Mouse (Mus musculus): ENCODE results near the gene Dip2a. TPM values are rescaled to one million over a fixed set of nuclear protein-coding genes. Genes with fewer than 3 reads are reported as not detected.
A peak's percentile ranks its signal among the peaks of the same experiment; 100 is the strongest.

Gene Dip2a
- polyA plus RNA-seq, 1 experiment from 2014 or later, result 8.2 TPM

GRCm38 (mm10) chr10:76255617-76256016 lies 89.5 kb downstream of the Dip2a start:
- H3K4me1 ChIP-seq (replicated peaks), result peaks cover 15% of the 10 kb centered on the region
- no peaks in the 10 kb centered on the region for H3K9me3 ChIP-seq
- no peak for DNase-seq (ENCODE audit: low spot score)
- H3K36me3 ChIP-seq, result no peaks in the 10 kb centered on the region
- H3K27ac ChIP-seq, result no peak overlapping the region
- H3K4me3 ChIP-seq, result no peak overlapping the region
- no peaks in the 10 kb centered on the region for H3K27me3 ChIP-seq (ENCODE audit: insufficient read depth, poor library complexity, severe bottlenecking)
- 75% methylated on average over 6 of the region's 6 CpGs for WGBS

GRCm38 (mm10) chr10:76253536-76253935 lies 91.6 kb downstream of the Dip2a start, which contains the start of gene S100b:
TSS of gene S100b (plus strand) at chr10:76253853.
- H3K27ac ChIP-seq, result no peak within 1 kb of the TSS
- H3K9me3 ChIP-seq, result no peaks in the 10 kb centered on the region
- H3K27me3 ChIP-seq (ENCODE audit: insufficient read depth, poor library complexity, severe bottlenecking), result no peaks in the 10 kb centered on the region
- H3K4me1 ChIP-seq (replicated peaks), result peaks cover 3% of the 10 kb centered on the region
- H3K4me3 ChIP-seq, result no peak within 1 kb of the TSS
- H3K36me3 ChIP-seq, result no peaks in the 10 kb centered on the region
- no peak for DNase-seq (ENCODE audit: low spot score)
- 73% methylated on average over 4 of the region's 4 CpGs for WGBS

- Histone ChIP-seq H3K27me3 (ENCODE audit: insufficient read depth, poor library complexity, severe bottlenecking) (no peaks in the 10 kb centered on the region), H3K4me3 (no peak overlapping the region), H3K36me3 (no peaks in the 10 kb centered on the region), H3K4me1 (replicated peaks) (peaks cover 8% of the 10 kb centered on the region), H3K9me3 (no peaks in the 10 kb centered on the region), H3K27ac (no peak overlapping the region)
- DNase-seq (ENCODE audit: low spot score), result no peak
- 96% methylated on average over 1 of the region's 1 CpGs for WGBS
Measured at GRCm38 (mm10) chr10:76253079-76253478, 92.0 kb downstream of the Dip2a start.

DNA sequence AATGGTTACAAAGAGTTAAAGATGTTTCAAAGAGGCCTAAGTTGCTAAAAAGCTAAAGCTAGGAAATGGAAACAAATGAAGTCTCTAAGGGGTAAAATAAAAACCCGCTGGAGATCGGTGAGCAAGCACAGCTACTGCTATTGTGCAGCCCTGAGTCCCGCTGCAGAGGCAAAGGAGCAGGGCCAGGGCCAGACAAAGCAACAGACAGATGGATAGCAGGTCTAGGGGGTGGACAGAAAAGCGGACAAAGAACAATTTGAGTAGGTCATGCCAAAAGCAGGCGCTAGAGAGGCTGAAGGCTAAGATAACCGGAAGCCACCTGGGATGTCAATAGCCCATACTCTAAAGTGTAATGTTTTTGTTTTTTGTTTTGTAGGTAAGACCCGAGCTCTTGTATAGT lies 94.2 kb downstream of the Dip2a start:
- Histone ChIP-seq H3K9me3 (no peaks in the 10 kb centered on the region), H3K36me3 (no peaks in the 10 kb centered on the region), H3K27me3 (ENCODE audit: insufficient read depth, poor library complexity, severe bottlenecking) (no peaks in the 10 kb centered on the region), H3K4me3 (no peak overlapping the region), H3K27ac (no peak overlapping the region), H3K4me1 (replicated peaks) (peaks cover 23% of the 10 kb centered on the region)
- no peak for DNase-seq (ENCODE audit: low spot score)
- 70% methylated on average over 7 of the region's 7 CpGs for WGBS

DNA sequence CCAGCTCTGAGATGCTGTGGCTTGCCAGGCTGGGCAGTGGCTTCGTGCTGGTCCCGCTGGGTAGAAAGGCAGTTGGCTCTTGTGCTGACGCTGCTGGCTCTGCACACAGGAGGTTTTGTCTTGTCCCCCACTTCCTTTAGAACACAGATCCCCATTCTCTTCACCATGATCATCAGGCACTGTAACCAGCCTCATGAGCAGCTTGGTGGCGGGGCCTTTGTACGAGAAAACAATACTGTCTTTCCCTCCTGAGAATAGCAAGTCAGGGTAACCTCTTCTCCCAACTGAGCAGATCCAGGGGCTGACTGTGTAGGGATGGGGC lies 96.5 kb downstream of the Dip2a start:
- H3K4me1 ChIP-seq (replicated peaks), result peaks cover 29% of the 10 kb centered on the region
- WGBS, result 64% methylated on average over 5 of the region's 5 CpGs

DNA sequence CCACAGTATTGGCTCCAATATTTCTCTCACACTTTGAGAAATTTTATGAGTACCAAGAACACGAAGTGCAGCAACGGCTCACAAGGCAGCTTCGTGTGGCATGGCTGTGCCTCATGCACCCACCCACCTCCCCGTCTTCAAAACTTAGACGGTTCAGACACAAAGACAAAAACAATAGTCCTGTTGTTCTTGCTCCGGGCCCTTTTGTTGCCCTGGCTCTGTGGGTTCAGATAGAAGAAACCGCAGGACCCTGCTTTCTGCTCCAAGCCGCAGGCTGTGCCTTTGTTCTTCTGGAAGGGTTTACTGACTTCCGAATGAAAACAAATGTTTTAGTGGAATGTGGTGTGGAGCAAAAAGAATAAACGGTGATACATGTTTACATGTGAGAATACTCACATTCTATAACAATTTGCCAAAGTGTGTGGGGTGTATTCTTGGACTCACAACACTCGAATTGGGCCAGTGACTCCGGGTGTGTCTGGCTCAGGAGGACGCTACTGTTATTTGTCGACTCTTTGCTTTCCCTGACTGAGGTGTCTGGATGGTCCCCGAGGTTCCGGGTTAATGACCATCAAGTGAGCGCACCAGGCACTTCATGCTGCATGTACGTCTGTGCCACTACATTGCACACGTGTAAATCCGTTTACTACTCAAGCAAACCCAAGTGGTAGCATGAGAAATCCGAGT lies 97.0 kb downstream of the Dip2a start:
- 38% methylated on average over 21 of the region's 21 CpGs for WGBS
- no peaks in the 10 kb centered on the region for H3K9me3 ChIP-seq
- DNase-seq (ENCODE audit: low spot score), result peak; percentile 44

More for the DNA sequence above, 96.5 kb downstream of the Dip2a start:
- Histone ChIP-seq H3K36me3 (no peaks in the 10 kb centered on the region), H3K4me3 (no peak overlapping the region), H3K9me3 (no peaks in the 10 kb centered on the region), H3K27me3 (ENCODE audit: insufficient read depth, poor library complexity, severe bottlenecking) (no peaks in the 10 kb centered on the region), H3K27ac (peak overlapping the region; percentile 81)
- no peak for DNase-seq (ENCODE audit: low spot score)

DNA sequence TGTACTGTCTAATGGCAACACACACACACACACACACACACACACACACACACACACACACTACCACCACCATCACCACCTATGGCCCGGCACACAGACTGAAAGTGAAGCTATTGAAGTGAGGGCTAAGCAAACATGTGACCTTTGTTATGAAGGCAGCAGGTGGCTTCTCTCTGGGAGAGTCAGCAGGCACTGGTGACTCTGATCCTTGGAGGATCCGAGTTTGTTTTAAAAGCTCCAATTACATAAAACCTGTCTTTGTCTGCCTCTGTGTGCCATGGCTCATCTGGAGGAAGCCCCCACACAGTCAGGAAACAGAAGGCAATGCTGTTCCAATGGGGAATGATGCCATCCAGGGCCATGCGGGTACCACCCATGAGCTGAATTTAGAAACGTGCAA lies 98.5 kb downstream of the Dip2a start:
- H3K4me3 ChIP-seq, result no peak overlapping the region
- peaks cover 29% of the 10 kb centered on the region for H3K4me1 ChIP-seq (replicated peaks)
- 52% methylated on average over 4 of the region's 4 CpGs for WGBS
- no peaks in the 10 kb centered on the region for H3K36me3 ChIP-seq
- H3K27me3 ChIP-seq (ENCODE audit: insufficient read depth, poor library complexity, severe bottlenecking), result no peaks in the 10 kb centered on the region
- H3K27ac ChIP-seq, result peak overlapping the region; percentile 59
- DNase-seq (ENCODE audit: low spot score), result no peak
- no peaks in the 10 kb centered on the region for H3K9me3 ChIP-seq

More for the DNA sequence above, 97.0 kb downstream of the Dip2a start:
- Histone ChIP-seq H3K27ac (peak overlapping the region; percentile 81), H3K36me3 (no peaks in the 10 kb centered on the region), H3K27me3 (ENCODE audit: insufficient read depth, poor library complexity, severe bottlenecking) (no peaks in the 10 kb centered on the region), H3K4me1 (replicated peaks) (peaks cover 29% of the 10 kb centered on the region), H3K4me3 (no peak overlapping the region)

GRCm38 (mm10) chr10:76245106-76245505 lies 100.0 kb downstream of the Dip2a start:
- Histone ChIP-seq H3K27ac (no peak overlapping the region), H3K4me1 (replicated peaks) (peaks cover 36% of the 10 kb centered on the region), H3K27me3 (ENCODE audit: insufficient read depth, poor library complexity, severe bottlenecking) (no peaks in the 10 kb centered on the region), H3K36me3 (no peaks in the 10 kb centered on the region), H3K9me3 (no peaks in the 10 kb centered on the region), H3K4me3 (no peak overlapping the region)
- WGBS, result 82% methylated on average over 2 of the region's 2 CpGs
- DNase-seq (ENCODE audit: low spot score), result no peak

GRCm38 (mm10) chr10:76239401-76239800 lies 105.7 kb downstream of the Dip2a start:
- no peaks in the 10 kb centered on the region for H3K9me3 ChIP-seq
- WGBS, result 75% methylated on average over 4 of the region's 4 CpGs
- 0 out of 2 replicates have a peak, but pooled peaks cover 4% of the 10 kb centered on the region for H3K27me3 ChIP-seq (ENCODE audit: insufficient read depth, poor library complexity, severe bottlenecking)
- H3K27ac ChIP-seq, result no peak overlapping the region
- DNase-seq (ENCODE audit: low spot score), result no peak
- peaks cover 31% of the 10 kb centered on the region for H3K4me1 ChIP-seq (replicated peaks)
- no peak overlapping the region for H3K4me3 ChIP-seq
- peaks cover 5% of the 10 kb centered on the region; the same call in 1 of the 2 replicates for H3K36me3 ChIP-seq

DNA sequence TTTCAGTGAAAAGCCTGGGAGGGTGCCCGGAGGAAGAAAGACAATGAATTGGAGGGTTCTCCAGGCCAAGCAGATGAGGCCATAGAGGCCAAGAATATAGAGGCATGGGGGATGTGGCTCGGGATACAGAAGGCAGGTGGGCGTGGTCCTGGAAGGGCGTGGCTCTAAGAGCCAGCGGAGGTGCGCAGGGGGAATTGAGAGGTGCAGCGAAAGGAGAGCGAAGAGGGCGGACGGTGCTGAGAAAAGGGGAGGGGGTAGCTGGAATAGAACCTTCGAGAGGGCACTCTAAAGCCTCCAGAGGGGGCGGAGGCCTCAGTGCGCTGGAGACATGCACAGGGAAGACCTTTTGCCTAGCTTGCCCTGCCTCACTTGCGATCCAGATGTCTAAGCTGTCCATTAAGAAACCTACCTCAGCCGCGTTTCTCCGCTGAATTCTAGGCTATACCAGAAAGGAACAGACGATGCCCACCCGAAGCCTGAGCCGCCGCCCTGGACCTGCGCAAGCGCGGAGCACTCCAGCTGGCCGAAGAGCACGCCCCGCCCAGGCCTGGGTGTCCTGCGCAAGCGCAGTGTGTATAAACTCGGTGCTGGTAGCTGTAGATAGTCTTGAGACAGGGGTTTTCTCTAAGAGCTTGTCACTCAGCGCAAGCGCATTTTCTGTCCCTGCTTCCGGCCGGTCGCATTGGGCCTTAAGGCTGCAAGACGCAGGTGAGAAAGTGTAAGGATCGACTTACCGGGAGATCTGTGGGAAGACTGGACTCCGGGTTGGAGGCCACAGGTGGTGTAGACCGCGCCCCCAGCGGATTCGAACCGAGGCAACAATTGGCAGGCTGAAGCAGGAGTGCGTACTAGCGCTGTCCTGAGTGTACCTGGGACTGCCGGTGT lies 107.5 kb downstream of the Dip2a start, which contains the start of gene Prmt2:
Gene Prmt2 (minus strand): TSS at position 525 of the 885 bp plus-strand sequence.
- peaks cover 5% of the 10 kb centered on the region; the same call in 1 of the 2 replicates for H3K36me3 ChIP-seq
- WGBS, result under 1% methylated on average over 47 of the region's 47 CpGs
- H3K27ac ChIP-seq, result peak within 1 kb of the TSS; percentile 92
- peaks cover 31% of the 10 kb centered on the region for H3K4me1 ChIP-seq (replicated peaks)
- no peaks in the 10 kb centered on the region for H3K9me3 ChIP-seq
- peak within 1 kb of the TSS; percentile 77 for H3K4me3 ChIP-seq
- 0 out of 2 replicates have a peak, but pooled peaks cover 4% of the 10 kb centered on the region for H3K27me3 ChIP-seq (ENCODE audit: insufficient read depth, poor library complexity, severe bottlenecking)
- DNase-seq (ENCODE audit: low spot score), result peak; percentile 92

- Histone ChIP-seq H3K4me3 (no peak overlapping the region), H3K4me1 (replicated peaks) (no peaks in the 10 kb centered on the region), H3K27ac (no peak overlapping the region), H3K36me3 (peaks cover 18% of the 10 kb centered on the region), H3K9me3 (no peaks in the 10 kb centered on the region), H3K27me3 (ENCODE audit: insufficient read depth, poor library complexity, severe bottlenecking) (no peaks in the 10 kb centered on the region)
- WGBS, result 74% methylated on average over 1 of the region's 1 CpGs
- no peak for DNase-seq (ENCODE audit: low spot score)
Measured at GRCm38 (mm10) chr10:76229627-76230026, 115.5 kb downstream of the Dip2a start.

GRCm38 (mm10) chr10:76225944-76226343 lies 119.1 kb downstream of the Dip2a start:
- H3K27me3 ChIP-seq (ENCODE audit: insufficient read depth, poor library complexity, severe bottlenecking), result no peaks in the 10 kb centered on the region
- H3K4me1 ChIP-seq (replicated peaks), result no peaks in the 10 kb centered on the region
- DNase-seq (ENCODE audit: low spot score), result no peak
- 97% methylated on average over 11 of the region's 11 CpGs for WGBS
- H3K27ac ChIP-seq, result no peak overlapping the region
- no peaks in the 10 kb centered on the region for H3K9me3 ChIP-seq
- H3K36me3 ChIP-seq, result peaks cover 54% of the 10 kb centered on the region
- H3K4me3 ChIP-seq, result no peak overlapping the region

DNA sequence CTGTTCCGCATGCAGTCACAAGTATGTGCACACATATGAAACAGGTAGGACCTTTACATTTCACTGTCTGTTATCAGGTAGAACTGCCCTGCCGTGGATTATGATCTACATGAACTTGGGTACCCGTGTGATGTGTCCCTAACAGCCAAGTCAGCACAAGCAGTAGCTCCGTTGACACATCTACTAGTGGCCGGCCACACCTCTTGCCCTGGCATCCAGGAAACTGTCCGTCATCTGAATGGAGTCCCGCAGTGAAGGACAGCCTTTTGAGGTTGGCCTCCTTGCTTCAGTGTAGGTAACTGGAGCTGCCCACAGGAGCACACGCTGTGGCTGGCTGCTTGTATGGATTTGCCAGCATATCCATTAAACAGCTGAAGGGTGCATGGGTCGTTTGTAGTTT lies 126.9 kb downstream of the Dip2a start:
- H3K9me3 ChIP-seq, result peaks cover 20% of the 10 kb centered on the region
- no peak overlapping the region for H3K4me3 ChIP-seq
- peaks cover 100% of the 10 kb centered on the region for H3K36me3 ChIP-seq
- H3K27ac ChIP-seq, result no peak overlapping the region
- DNase-seq (ENCODE audit: low spot score), result no peak
- no peaks in the 10 kb centered on the region for H3K27me3 ChIP-seq (ENCODE audit: insufficient read depth, poor library complexity, severe bottlenecking)
- WGBS, result 83% methylated on average over 9 of the region's 9 CpGs
- H3K4me1 ChIP-seq (replicated peaks), result no peaks in the 10 kb centered on the region

Data from hindbrain, embryonic 10.5 days (tissue).